Mouse (Mus musculus) heart, postnatal 14 days (tissue): ENCODE results near the gene Tinf2. TPM values are rescaled to one million over a fixed set of nuclear protein-coding genes. Genes with fewer than 3 reads are reported as not detected.

Experiments used
- DNase-seq, 2 experiments: peaks; one replicate each; pipeline ENCODE4 v3.0.0; 2021 to 2022
- intact Hi-C: fragments of 180-260 bp; cut with DNase I; formaldehyde crosslinking; loops from one replicate; pipeline ENCODE4 v1.15.1; 2025
- long read RNA-seq, 2 experiments: library from polyadenylated mRNA; stranded (forward); transcript quantifications; one replicate each; pipeline ENCODE4 v2.0.0; 2021
- total RNA-seq, 2 experiments: library from RNA; stranded (reverse); gene quantifications; 2 replicates each; pipeline ENCODE4 v1.2.3; 2021

Gene Tinf2
- total RNA-seq, result 10 to 100 TPM; 10.5 to 10.8 TPM
- long read RNA-seq, experiment 1, transcript Tinf2-201 (9 exons, 2,956 nt), result major isoform, 5 of 8 reads
- long read RNA-seq, experiment 1, partial matches to known transcripts, result 0 of 8 reads
- long read RNA-seq, experiment 1, other reads (novel, unspliced or antisense), result 3 of 8 reads
- long read RNA-seq, experiment 2, partial matches to known transcripts, result 1 of 5 reads
- long read RNA-seq, experiment 2, other reads (novel, unspliced or antisense), result 2 of 5 reads

DNA sequence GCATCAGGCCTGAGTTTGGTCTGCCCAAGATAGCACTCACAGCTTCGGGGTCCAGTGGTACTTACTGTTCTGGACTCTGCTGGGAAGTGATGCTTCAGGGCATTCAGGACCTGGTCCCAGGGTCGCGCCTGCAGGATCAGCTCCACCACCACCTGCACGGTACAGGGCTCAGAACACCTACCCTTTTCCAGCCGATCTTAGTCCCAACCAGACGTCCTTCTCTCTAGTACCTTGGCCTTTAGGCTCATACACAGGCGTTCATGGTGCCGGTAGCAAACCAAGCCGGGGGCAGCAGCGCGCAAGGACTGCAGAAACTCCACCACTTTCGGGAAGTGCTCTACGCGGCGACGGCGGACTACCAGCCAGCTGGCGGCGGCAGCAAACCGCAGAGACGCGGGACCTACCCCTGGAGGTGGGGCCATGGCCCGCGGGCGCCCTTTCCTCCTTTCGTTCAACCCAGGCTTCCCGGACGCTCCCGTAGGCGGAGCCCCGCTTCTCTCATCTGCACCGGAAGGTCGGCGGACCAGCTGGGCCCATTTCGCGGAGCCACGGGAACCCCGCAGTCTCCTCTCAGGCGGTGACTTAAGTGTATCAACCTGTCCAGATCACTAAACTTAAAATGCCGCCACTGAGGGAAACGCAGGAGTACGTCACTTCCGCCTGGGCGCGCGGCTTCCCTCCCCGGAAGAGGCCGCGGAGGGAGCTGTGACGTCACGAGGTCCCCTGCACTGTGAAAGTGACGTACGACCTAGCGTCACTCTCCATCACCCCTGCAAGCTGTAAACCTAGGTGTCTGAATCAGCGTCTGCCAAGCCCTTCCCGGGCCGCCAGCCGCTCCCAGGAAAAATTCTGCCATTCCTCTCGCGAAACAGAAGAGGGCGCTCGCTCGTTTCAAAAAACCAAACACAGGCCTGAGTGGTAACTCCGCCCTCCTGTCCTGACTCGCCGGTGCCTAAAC is at the start of gene Tinf2:
TSS of gene Tinf2 (minus strand) at position 661 of the 958 bp plus-strand sequence.
- intact Hi-C loops, result loop anchor here (1.0 to 2.0 kb wide), 2 partner anchors 39 to 62 kb away; no protein-coding TSS in a partner anchor
- peak; percentile 92 to 94 for DNase-seq

DNA sequence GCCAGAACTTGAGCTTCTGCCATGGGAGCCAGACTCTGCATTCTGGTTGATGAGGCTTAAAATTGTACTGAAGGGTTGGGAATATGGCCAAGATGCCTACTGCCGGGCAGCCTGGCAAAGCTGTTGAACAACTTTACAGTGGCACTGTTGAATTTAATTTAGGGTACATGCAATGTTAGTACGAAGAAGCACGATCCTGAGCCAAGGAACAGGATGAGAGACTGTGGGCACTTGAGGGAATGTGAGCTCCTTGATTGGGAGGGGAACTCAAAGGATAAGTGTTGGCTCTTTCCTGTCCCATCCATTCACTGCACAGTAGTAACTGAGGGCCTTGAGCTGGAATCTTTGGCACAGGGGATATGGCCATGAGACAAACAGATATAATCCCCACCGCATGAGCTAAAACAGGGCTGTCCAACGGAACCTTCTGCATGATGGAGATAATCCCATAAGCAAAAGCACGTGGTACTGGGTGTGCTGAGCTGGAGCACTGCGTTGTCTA is 49.0 kb upstream of the Tinf2 start:
- no peak for DNase-seq
- intact Hi-C loops, result no loop called here

DNA sequence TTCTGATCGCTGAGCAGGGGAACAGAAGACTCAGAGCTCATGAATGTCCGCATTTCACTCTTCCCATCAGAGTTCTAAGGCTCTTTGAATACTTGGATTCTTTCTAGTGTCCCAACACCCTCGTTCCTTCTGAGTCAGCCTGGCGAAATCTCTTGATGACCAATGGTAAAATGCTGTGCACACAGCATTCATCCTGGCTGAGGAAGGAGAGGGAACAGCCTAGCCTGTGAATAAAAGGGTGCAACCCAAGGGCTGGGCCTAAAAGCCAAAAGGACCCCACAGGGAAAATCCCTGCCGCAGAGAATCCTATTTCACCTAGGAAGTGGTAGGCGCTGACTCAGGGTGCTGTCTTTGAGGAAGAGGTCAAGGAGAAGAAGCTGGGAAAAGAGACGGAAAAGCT is 48.5 kb upstream of the Tinf2 start:
- intact Hi-C loops, result no loop called here

DNA sequence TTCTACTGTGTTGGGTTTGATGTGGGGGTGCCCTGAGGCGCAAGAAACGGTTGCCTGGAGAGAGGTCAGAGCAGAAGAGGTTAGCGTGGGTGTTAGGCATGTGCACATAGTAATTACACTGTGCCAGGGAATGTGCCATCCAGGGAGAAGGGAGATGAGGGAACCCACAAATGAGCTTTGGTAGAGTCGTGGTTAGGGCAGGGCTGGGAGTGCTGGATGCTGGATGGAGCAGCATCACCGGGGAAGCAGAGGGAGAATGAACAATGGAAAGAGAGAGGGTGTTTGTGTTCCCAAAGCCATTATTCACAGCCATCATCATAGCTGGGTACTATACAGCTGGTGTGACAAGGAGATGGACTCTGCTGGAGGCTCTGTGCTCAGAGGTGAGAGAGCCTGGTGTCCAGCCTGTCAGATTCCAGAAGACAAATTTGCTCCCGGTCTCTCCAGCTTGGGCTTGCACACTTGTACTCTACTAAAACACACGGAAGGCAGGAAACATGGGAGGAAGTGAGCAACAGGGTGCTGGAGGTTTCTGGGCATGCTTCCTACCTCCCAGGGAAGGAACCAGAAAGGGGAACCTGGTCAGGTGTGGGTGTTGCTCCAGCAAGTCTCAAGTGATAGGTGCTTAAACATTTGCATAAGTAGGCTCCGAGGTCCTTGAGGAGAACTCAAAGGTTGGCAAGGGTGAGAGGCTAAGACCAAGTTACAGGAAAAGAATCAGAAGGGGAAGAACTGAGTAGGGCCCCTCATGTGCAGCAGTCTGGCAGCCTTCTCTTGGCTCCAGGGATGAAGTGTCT is 46.5 kb upstream of the Tinf2 start:
- intact Hi-C loops, result no loop called here

More for the DNA sequence above, 48.5 kb upstream of the Tinf2 start:
- no peak for DNase-seq

DNA sequence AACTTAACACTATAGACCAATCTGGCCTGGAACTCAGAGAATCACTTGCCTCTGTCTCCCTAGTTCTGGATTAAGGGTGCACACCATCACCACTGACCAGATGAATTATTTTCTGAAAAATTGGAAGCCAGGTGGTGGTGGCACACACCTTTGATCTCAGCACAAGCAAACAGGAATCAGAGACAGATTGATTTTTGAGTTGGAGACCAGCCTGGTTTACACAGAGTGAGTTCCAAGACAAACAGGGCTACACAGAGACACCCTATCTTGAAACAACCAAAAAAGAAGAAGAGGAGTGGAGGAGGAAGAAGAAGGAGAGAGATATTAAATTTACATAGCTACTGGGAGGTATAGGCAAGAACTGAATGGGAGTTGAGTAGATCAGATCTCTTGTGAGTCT is 44.6 kb upstream of the Tinf2 start:
- intact Hi-C loops, result no loop called here
- DNase-seq, result no peak

More for the DNA sequence above, 46.5 kb upstream of the Tinf2 start:
- DNase-seq, result no peak

DNA sequence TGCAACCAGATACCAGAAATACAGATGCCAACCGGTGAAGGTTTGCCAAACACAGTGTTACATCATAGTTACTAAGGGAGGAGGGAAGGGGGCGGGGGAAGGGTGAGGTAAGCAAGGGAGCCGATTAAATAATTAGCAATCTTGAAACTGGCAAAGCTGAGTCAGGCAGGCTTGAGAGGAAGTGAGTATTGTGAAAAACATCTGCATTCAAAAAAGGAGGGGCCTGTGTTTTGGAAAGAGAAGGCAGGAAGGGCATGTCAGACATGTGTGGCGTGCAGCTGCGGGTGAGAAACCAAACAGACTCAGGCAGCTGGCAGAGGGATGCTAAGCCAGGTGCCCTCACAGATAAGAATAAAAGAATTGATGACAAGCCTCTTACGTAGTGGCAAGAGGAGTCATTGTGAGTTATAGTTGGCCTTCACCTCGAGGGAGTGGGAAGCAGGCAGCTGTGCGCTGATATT is 42.8 kb upstream of the Tinf2 start:
- DNase-seq, result peak; percentile 15 to 27
- intact Hi-C loops, result no loop called here

DNA sequence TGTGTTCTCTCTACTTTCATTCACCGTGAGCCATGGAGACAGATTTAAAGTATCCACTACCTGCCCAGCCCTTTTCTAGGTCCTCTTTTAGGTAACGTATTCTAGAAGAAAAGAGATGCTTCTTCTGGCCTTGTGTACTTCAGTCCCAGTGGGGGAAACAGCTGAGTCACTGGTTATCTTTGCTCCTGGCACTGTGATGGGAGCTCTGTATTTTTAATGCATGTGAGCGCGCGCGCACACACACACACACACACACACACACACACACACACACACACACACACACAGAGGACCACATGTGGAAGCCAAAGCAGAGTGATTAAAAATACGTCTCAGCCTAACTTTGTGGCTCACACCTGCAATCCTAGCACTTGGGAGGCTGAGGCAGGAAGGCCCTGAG is 41.8 kb upstream of the Tinf2 start:
- intact Hi-C loops, result no loop called here
- no peak for DNase-seq

DNA sequence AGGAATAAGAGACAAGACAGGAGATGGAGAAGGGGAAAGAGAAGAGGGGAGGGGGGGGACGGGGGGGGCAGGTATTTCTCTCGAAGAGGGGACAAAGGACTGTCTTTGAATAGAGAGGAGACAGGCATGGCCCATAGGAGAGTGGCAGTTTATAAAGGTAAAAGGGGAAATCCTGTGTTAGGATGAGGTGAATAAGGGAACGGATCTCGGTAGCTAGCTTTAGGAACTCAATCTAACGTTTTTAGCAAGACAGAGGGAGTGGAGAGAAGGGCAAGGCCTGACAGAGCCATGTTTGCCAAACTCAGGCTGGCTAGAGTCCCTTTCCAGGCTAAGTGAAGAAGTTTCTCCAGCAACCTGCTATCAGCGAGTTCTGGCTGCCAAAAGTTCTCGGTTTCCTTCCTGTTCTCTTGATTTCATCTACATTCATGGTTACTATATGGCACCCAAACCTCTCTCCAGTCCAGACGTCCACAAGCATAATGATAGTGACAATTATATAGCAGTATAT is 40.9 kb upstream of the Tinf2 start:
- intact Hi-C loops, result no loop called here
- no peak for DNase-seq

DNA sequence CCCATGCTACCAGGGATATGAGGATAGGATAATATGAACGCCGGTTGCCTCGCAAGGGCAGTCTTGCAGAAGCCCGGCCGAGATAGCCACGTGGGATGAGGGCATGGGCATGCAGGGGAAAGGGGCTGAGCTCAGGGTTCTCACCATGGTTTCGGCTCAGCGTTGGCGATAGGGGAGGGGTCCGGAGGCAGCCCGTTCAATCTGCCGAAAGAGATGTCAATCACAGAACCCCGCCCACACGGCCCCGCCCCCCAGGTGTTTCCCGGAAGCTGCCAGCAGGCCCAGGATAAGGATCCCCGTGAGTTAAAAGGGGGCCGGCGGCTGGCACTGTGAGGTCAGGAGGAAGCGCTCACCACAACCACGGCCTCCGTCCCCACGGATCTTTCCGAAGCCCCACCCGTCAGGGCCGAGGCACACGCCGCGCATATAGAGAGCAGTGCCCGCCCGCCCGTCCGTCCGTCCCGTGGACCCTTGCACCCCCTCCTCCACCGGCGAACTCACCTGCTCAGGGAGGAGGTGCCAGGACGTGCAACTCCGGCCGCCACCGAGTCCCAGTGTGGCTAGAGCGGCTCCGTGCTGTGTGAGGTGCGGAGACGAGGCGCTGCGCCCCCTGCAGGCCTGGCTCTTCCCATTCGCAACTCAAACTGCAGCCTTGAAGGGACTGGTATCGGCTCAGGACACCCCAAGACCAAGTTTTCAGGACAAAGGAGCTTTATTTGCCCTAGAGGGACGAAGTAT is 40.2 kb upstream of the Tinf2 start, which contains the start of gene Rabggta:
TSS of gene Rabggta (minus strand) at position 564 of the 738 bp plus-strand sequence.
- DNase-seq, result peak; percentile 94 to 95
- intact Hi-C loops, result loop anchor here (2.0 kb wide), 1 partner anchor 39 kb away; no protein-coding TSS in a partner anchor

DNA sequence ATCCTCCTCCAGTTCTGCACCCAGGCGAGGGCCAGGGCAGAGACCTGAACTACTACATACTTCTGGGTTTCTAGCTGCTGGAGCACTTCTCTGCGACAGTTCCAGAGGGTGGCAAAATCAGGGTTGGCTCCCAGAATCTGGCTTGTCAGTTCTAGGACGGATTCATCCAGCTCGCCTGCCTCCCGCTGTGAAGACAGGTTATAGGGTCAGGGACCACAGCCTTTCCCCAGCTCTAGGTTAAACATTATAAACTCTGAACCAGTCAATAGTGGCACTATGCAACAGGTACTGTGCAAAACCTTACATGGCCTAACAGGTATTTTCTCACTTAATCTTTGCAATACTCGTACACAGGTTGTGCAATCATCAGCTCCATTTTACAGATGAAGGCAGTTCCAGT is 39.5 kb upstream of the Tinf2 start:
- intact Hi-C loops, result loop anchor here (2.0 kb wide), 1 partner anchor 38 kb away; no protein-coding TSS in a partner anchor
- DNase-seq, result no peak

DNA sequence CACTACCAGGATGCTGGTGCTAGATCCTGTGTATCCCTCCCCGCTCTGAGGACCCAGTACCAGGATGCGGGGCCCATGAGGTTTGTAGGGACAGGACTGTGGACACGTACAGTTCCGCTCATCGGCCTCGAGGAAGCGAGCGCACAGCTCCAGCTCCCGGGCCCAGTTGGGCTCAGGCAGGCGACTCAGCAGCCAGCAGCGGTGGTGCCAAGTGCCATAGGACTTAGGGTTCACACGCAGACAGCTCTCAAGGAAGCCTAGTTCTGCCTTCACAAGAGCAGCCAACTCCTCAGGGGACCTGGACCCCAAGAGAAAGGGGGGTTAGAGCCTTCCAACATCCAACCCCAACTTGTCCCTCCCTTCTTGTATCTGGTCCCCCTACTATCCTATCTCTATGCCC is 39.0 kb upstream of the Tinf2 start:
- intact Hi-C loops, result loop anchor here (2.0 kb wide), 1 partner anchor 38 kb away; no protein-coding TSS in a partner anchor
- DNase-seq, result no peak

DNA sequence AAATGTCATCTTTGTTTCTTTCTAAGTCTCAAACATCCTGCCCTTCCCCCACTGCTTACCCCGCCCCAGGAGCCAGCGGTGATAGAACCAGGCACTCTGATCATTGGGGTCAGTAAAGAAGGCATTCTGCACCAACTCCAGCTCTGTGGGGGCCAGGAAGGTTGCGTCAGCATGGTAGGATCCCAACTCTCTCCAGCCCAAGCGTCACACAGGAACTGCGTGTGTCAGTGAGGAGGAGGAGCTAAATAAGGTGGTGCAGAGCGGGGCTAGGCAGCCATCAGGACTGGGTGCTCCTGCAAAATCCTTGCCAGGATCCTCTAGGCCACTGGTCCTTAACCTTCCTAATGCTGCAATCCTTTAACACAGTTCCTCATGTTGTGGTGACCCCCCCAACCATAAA is 38.1 kb upstream of the Tinf2 start:
- no peak for DNase-seq
- intact Hi-C loops, result loop anchor here (2.0 kb wide), 1 partner anchor 37 kb away; no protein-coding TSS in a partner anchor

DNA sequence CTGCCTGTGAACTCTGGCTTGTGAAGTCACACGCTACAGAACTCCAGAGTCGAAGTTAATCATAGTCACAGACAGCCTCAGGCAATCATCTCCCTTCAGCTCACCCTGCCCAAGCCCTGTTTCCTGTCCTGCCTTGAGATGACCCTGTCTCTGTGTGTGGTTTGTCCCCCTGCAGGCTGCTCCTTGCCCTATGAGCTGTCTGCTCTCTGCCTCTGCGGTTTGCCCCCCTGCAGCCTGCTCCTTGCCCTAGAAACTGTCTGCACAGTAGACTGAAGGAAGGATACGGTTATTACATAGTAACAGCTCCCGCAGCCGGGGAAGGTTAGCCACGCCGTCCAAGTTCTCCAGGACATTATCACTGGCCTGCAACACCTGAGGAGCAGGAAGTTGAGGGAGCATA is 35.3 kb upstream of the Tinf2 start:
- intact Hi-C loops, result no loop called here
- DNase-seq, result no peak

DNA sequence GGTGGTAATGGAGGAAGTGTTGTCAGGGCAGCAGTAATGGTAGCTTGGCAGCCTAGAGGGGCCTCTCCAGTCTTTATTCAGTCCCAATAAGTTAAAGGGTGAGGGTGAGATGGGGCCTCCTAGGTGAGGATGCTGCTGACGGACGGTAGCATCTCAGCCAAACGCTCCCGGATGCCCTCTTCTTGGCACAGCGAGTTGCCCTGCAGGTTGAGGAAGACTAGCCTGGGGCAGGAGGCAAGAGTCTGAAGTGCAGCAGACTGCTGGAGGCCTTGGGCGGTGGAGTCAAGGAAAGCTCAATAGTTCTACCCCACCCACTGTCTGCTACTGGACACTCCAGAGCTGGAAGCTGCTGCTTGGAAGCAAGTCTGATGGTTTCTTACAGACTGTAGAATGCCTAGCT is 34.7 kb upstream of the Tinf2 start:
- intact Hi-C loops, result no loop called here
- no peak for DNase-seq

DNA sequence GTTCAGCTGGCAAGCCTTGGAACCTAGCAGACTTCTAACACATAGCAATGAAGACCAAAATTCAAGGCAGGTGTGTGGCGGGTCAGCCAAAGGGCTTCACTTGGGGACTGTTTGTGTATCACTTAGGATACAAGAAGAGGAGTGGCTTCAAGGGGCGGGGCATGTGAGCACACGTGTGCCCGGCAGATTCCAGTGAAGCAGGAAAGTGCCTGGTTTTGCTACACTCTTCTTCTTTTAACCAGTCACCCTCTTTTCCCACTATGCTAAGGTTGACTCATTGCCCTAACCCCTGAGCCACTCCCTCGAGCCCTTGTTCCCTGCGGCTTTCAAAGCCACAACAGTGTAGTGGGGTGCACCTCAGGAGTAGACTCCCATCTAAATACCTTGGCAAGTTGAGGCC is 33.3 kb upstream of the Tinf2 start:
- intact Hi-C loops, result no loop called here
- DNase-seq, result no peak

DNA sequence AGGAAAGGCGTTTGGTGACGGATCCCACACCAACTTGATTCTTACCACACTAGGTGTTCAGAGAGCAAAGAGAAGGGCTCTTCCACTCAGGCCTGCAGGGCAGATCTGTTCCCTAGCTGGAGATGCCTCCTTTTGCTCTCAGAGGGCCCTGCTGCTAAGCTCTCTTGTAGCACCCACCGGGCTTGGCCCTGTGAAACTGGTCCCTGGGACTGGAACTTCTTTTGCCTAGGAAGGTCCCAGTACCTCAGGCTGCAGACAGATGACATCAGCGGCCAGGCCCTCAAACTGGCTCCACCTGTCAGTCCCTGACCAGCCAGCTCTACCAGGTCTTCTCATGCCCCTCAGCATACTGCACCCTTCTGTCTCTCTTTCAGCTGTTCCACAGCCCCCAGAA is 32.1 kb upstream of the Tinf2 start, which contains the start of gene Tgm1:
TSS of gene Tgm1 (minus strand) at position 198 of the 394 bp plus-strand sequence.
- intact Hi-C loops, result no loop called here
- DNase-seq, result no peak

DNA sequence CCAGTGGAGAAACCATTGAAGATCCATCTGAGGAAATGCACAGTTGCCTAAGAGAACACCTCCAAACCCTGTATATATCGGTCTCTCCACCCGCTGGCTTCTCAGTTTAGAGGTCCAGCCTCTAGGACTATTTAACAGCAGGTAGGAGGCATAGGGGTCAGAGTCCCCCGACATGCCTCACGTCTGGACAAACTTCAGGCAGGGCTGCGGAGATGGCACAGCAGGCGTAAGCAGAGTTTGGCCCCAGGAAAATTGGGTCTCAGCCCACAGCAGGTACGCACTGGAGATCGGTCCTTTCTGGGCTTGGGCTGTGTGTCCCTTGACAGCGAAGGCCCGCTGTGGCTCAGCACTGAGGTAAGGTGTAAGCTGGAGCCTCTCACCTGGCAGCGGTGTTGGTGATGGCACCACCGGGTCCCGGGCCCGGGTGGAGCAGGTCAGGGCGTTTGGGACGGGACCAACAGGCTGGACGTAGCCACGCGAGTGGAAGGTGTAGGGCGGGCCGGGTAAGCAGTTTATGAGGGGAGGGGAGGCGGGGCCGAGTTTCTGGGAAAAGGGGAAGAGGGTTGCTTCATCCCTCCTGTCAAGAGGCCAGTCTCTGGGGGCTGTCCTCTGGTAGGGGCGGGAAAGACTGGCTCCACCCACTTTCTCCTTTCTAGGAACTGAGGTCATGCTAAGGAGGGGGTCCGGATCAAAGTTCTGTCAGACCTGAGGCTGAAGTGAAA is 31.5 kb upstream of the Tinf2 start:
- intact Hi-C loops, result no loop called here
- peak; percentile 37 to 38 for DNase-seq

DNA sequence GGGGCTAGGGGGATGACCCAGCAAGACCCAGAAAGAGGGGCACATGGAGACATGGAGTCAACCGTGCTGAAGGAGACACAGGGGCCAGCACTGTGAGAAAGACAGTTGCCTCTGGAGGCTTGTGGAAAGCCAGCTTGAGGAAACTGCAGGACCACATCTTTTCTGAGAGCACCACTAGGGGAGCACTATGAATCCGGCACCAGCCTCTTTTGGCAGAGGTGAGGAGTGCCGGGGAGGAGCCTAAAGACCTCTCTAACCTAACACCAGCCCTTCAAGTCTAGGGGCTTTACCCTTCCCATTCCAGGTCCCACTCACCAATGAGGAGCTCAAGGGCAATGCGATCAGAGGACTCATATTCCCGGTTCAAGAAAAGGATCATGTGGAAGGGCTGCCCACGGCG is 30.2 kb upstream of the Tinf2 start:
- intact Hi-C loops, result no loop called here
- no peak for DNase-seq

DNA sequence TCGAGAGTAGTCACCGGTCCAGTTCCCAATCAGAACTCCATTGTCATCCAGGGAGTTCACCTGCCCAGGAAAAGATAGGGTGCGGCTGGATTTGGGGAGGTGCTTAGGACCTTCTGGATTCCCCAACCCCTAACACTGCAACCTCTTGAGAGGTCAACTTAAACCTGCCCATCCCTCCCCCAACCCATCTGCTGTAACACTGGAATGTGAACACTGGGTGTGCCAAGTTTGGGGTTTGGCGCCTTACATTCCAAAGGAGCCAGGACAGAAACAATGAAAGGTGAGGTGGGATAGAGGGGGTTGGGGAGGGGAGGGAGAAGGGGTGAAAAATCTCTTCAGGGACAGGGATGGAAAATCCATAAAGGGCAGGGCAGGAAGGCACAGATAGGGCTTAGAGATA is 27.9 kb upstream of the Tinf2 start:
- intact Hi-C loops, result no loop called here
- no peak for DNase-seq
